Mouse (Mus musculus): ENCODE results near the gene Gm17509.

- TF ChIP-seq CTCF (IDR thresholded peaks at IDR 0.05; ENCODE audit: borderline replicate concordance, extremely low read depth, insufficient read depth, insufficient read length) (no peak), POLR2A (IDR thresholded peaks at IDR 0.05; ENCODE audit: borderline replicate concordance, extremely low read depth, insufficient read depth, insufficient read length, poor library complexity, severe bottlenecking) (no peak)
These were observed 45.3 kb upstream of the Gm17509 start for GRCm38 (mm10) chr13:117266156-117266555.

All from brain, embryonic 14.5 days (tissue).